Mouse (Mus musculus): Measurements from ENCODE around the gene Aifm3.

DNA sequence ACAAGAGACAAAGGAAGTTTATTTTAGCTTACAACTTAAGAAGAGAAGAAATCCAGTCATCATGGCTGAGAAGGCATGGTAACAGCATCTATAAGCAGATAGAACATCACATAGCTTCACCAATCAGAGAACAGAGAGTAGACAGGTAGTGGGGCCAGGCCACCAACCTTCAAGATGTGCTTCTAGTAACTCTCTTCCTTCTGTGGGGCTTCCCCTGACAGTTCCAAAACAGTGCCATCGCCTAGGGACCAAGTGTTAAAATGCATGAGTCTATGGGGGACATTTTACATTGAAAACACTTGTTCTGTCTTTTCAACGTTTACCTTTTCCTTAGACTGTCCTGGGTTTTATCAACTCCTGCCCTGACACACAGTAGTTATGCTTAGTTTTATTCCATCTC, 26.2 kb upstream of the Aifm3 start:
- no peak for TF ChIP-seq CTCF (IDR thresholded peaks at IDR 0.05; ENCODE audit: low read depth, low read length)
- no peak for TF ChIP-seq TAL1 (conservative IDR thresholded peaks at IDR 0.05; ENCODE audit: low read depth, low read length)
- TF ChIP-seq GATA1 (IDR thresholded peaks at IDR 0.05; ENCODE audit: borderline replicate concordance, low read length): no peak
- no peak for TF ChIP-seq POLR2AphosphoS5 (IDR thresholded peaks at IDR 0.05; ENCODE audit: insufficient replicate concordance, low read depth, low read length)
- TF ChIP-seq GATA2 (IDR thresholded peaks at IDR 0.05; ENCODE audit: borderline replicate concordance, low read depth, low read length): no peak

Data from G1E (cell line).